ENCODE assay signal across 8 mouse cellular contexts in genomic region chr1:169530876-169531701, GRCm38 (mm10). TPM values are rescaled to one million over a fixed set of nuclear protein-coding genes. Genes with fewer than 3 reads are reported as not detected.
DNase-seq lines count a peak whose midpoint lies in the region; ATAC-seq lines count a peak whose summit lies in the region.

TSS of gene Nuf2 (minus strand) at chr1:169531464.

- H3K9me3 ChIP-seq in hindbrain, embryonic 11.5 days (ENCODE audit: control insufficient read depth, low read length), result no peaks in the 10 kb centered on the region

- no peaks in the 10 kb centered on the region for H3K36me3 ChIP-seq in hindbrain, embryonic 11.5 days (ENCODE audit: control insufficient read depth, insufficient read depth, low read length)

- H3K4me3 ChIP-seq in hindbrain, embryonic 11.5 days (ENCODE audit: low read depth, low read length), result peak within 1 kb of the TSS; percentile 61

- peak; percentile 97 for ATAC-seq in hindbrain, embryonic 11.5 days (ENCODE audit: low FRiP score)

- H3K4me2 ChIP-seq in hindbrain, embryonic 11.5 days (replicated peaks; ENCODE audit: low read depth, low read length), result peak within 1 kb of the TSS; percentile 50

- H3K27ac ChIP-seq in hindbrain, embryonic 11.5 days (ENCODE audit: low read depth, low read length), result no peak within 1 kb of the TSS

- no peaks in the 10 kb centered on the region for H3K27me3 ChIP-seq in hindbrain, embryonic 11.5 days (ENCODE audit: control insufficient read depth, insufficient read depth, low read length)

- peak within 1 kb of the TSS; percentile 53 for H3K9ac ChIP-seq in hindbrain, embryonic 11.5 days (ENCODE audit: low read depth, low read length)

- under 1% methylated on average over 39 of the region's 39 CpGs for WGBS in hindbrain, embryonic 11.5 days

- DNase-seq in Muller cell, postnatal 12 days (ENCODE audit: inconsistent ontology term), result peak; percentile 97
- peak; percentile 99 for DNase-seq in cerebellum, adult 9-11 months
- DNase-seq in frontal cortex, adult 2 months (ENCODE audit: extremely low spot score in 1 of 2, low spot score in 1 of 2), result peak; percentile 96 to 100
- peak; percentile 99 for DNase-seq in hindbrain, embryonic 11.5 days (ENCODE audit: low spot score)
- peak; percentile 99 to 100 for DNase-seq in layer of hippocampus, postnatal 10 days (ENCODE audit: low spot score in 2 of 2)
- peak; percentile 99 for DNase-seq in lung, postnatal 10 days
- peak; percentile 97 for DNase-seq in ovary, postnatal 36 days (ENCODE audit: low spot score)
- peak; percentile 98 for DNase-seq in thymus, postnatal 25 days

- H3K4me1 ChIP-seq in hindbrain, embryonic 11.5 days (replicated peaks; ENCODE audit: control insufficient read depth, insufficient read depth, low read length), result no peaks in the 10 kb centered on the region

RNA-seq across cellular contexts. Expression of gene Nuf2, which starts in this region (rescaled TPM):
- 2.2 TPM in 2 replicates for polyA plus RNA-seq in frontal cortex, adult 2 months (2012; rRNA removed)
- 75.5 and 81.7 TPM in 2 replicates for polyA plus RNA-seq in hindbrain, embryonic 11.5 days (2014; fragmentation: Nextera tagmentation; extraction: Ambion mirVana)
- 1 to 10 TPM; 7.4 to 8.1 TPM for total RNA-seq in layer of hippocampus, postnatal 10 days (2021)

Comparison
In these comparisons a context has a peak if more than half of its experiments do, and no peak if none do; other contexts are left out.
1. RNA of gene Nuf2 (polyA plus RNA-seq): 75.5 to 81.7 TPM in hindbrain, embryonic 11.5 days; 2.2 TPM in frontal cortex, adult 2 months; every median in the first group is over 10 times any median in the second.
2. Peak in every context shown above with its lines, with median percentiles within 50 percentile points of each other: DNase-seq.